Mouse (Mus musculus) cerebellum, adult 2 months (tissue): ENCODE measurements around the gene Zfp296.

ENCODE experiments used
- CTCF ChIP-seq: fragments of 200-500 bp; IDR thresholded peaks from 2 replicates; pipeline ENCODE4 v1.5.1; 2011; ENCODE audit warnings: low read depth, mild to moderate bottlenecking, control low read depth, low read length, moderate library complexity, borderline replicate concordance; ENCODE audit not compliant: insufficient read depth
- POLR2A ChIP-seq: fragments of 200-500 bp; IDR thresholded peaks from 2 replicates; pipeline ENCODE4 v1.6.1; 2011; ENCODE audit warnings: low read length, control low read depth, borderline replicate concordance; ENCODE audit not compliant: insufficient read depth

DNA sequence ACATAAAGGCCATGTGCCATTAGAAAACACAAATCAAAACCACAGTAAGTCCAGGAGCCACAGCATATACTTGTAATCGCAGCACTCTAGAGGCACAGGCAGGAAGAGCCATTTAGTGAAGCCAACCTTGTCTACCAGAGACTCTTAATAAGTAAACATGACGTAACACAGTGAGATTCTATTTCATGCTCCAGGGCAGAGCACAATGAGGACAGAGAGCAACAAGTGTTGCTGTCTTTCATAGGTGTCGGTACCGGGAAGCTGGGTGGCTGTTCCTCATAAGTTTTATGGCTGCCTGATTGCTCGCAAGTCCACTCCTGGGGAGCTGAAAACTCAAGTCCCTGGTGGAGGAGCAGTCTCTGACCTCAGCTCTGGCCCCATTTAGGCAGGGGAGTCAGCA, 25.5 kb upstream of the Zfp296 start:
- TF ChIP-seq POLR2A (no peak), CTCF (no peak)
